Mouse (Mus musculus) cerebellum, postnatal 4 days (tissue): ENCODE measurements around the gene Nme7.
A peak's percentile ranks its signal among the peaks of the same experiment; 100 is the strongest.

Source experiments
- DNase-seq, 2 experiments: peaks; one replicate each; pipeline ENCODE4 v3.0.0; 2022; ENCODE audit warnings: low spot score in 2 of 2, mixed read lengths in 1 of 2

Gene Nme7

DNA sequence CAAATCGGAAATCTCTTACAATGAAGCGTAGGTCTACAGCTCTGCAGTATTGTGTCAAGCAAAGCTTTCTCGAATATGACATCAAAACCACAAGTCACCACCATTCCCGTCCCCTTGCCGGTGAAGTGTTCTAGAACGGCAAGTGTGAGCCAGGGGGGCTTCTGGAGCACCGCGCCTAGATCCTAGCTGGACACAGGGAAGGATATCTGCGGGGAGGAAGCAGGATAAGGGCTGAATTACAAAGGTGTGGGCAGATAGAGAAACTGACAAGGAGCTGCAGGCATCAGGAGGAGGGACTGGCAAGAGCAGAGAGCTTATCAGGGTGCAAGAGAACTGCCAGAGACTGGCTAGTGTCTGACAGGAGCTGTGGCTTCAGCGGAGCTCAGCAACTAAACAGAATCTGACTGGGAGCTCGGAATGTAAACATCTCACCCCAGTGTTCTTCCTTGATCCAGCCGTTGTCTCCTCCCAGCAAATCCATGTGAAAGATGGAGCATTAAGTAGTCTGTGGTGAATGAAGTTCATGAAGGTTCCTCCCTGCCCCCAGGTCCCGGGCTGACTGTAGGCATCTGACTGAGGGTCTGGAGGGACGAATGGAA, 15.7 kb downstream of the Nme7 start:
- DNase-seq, result no peak

GRCm38 (mm10) chr1:164320731-164321130, 16.8 kb downstream of the Nme7 start:
- no peak for DNase-seq

DNA sequence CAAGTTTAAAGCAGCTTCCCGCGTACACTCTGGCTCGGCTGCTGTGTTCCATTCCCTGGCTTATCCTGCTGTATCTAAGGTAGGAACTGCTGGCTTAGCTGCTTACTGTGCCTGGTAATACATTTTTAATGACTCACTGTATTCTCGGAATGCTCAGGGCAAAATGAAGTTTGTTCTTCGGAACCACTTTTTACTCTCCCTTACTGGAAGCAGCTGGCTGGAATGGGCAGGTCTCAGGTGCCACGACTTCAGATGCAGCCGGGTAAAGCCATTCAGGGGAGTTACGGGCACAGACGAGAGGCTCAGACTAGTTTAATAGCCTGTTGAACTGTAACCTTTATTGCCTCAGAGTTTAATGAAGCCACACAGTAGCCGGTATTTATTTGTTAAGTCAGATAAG, 17.5 kb downstream of the Nme7 start:
- no peak for DNase-seq

DNA sequence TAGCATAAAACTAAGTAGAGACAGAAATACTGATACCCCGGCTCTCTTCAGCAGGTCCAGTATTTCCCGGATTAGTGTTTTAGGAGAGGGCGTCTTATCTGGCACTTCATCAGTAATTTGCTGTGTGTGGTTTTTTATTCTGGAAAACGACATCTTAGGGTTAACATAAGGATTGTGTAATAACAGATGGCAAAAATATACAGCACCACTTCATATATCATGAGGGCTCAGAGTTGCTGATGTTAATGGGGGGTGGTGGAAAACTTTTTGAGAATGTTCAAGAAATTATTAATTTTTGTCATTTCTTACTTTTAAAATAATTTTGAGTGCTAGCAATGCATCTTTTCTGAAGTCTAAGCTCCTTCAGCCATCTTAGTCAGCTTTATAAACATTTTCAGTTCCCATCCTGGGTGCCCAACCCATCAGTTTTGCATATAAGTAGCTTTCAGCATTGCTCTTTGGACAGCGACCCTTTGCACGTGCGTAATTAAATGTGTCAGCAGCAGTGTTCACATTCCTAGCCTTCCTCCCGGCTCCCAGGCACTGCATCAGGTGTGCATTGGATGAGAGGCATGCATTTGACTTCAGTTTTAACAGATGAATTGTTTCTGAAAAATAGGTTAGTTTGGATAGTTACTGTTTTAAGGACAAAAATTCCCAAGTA, 19.2 kb downstream of the Nme7 start:
- no peak for DNase-seq

- no peak for DNase-seq
These were observed 20.3 kb downstream of the Nme7 start for GRCm38 (mm10) chr1:164324221-164324620.

GRCm38 (mm10) chr1:164324878-164325277, 21.0 kb downstream of the Nme7 start:
- no peak for DNase-seq

DNA sequence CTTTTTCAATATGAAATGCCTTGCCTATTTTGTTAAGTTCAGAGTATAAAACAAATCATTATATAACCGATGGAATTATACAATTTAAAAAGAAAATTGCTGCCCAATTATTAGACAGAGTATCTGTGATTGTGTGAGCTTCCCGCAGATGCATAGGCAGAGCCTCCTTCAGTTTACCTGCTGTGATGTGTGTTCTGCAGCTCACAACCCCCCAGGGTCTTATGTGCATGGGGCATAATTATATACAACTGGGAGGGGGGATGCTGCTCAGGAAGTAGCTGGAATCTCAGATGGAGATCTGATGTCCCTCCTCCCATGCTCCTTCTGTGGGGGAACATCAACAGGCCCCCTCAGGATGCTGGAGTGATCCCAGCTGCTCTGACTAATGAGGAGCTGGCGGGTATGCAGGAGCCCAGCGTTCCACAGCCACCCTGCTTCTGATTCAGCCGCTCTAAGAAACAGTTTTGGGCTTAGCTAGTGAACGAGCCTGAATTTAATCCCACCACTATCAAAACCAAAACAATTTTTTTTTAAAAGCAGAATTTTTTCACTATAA, 22.8 kb downstream of the Nme7 start:
- no peak for DNase-seq

DNA sequence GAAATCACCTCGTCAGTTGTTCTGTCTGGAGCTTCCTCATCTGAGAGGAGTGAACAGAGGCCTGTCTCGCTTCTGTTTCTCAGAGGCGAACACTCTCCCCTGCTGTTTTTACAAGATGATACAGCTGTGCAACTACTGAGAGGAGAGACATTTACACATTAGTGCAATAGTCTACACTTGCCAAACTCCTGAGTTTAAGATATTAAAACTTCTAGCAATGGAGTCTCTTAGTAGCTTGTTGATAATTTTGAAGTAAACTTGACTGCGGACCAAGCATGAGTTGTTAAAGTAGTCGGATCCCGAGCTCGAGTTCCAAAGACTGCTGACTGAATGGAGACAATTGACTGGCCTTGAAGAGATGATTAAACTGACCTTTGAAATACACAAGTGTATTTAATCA, 23.8 kb downstream of the Nme7 start:
- no peak for DNase-seq

GRCm38 (mm10) chr1:164332559-164332958, 28.6 kb downstream of the Nme7 start:
- no peak for DNase-seq

DNA sequence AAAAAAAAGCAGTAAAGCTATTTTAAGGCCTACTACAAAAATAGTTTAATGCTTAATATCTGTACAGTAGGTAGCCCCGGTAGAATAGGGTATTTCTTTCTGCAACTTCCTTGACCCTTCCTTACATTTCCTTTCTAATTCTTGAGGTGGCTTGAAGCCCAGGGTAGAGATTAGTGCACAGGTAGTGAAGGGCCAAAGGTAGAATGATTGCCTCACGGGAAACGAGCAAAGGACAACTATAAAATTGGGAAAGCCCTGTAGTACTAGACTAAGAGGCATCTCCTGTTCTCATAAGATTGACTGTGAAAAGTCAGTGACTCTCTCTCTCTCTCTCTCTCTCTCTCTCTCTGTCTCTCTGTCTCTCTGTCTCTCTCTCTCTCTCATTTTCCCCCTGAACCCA, 31.5 kb downstream of the Nme7 start:
- no peak for DNase-seq

- no peak for DNase-seq
These were observed 31.9 kb downstream of the Nme7 start for GRCm38 (mm10) chr1:164335846-164336245.

- no peak for DNase-seq
These were observed 38.2 kb downstream of the Nme7 start for GRCm38 (mm10) chr1:164342161-164342560.

DNA sequence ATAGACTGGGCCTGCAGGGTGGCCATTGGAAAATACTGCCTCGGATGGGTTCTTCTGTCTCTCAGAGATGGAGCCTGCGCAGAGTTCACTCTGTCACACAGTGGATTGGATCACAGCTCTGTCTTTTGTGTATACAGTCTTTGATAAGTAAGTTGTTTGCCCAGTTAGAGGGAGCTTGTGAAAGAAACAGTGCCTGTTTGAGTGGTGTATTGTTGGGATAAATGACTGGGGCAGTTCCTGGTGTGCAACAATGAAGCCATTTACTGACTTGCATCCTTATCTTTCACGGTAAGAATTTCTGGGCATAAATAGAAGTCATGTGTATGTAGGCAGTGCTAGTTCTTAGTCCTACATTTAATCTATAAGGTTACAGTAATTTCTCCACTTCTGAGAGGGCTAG, 49.5 kb downstream of the Nme7 start:
- no peak for DNase-seq

GRCm38 (mm10) chr1:164357995-164358394, 54.1 kb downstream of the Nme7 start:
- DNase-seq, result no peak

DNA sequence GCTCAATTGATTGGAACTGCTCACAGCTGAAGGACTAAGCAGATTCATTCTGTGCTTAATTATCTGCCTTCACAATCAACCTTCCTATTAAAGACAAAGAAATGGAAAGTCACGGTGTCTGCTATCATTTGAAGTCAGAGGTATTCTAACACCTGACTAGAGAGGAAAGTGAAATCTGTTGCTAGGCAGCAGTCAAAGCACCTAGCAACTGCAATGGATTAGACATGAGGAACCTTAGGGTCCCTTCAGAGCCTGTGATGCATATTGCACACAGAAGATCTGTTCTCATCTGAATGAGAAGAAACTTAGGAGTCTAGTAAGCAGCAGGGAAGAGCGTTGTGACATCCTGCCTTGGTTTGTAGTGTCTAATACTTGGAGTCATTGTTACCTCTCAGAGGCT, 58.1 kb downstream of the Nme7 start:
- no peak for DNase-seq

DNA sequence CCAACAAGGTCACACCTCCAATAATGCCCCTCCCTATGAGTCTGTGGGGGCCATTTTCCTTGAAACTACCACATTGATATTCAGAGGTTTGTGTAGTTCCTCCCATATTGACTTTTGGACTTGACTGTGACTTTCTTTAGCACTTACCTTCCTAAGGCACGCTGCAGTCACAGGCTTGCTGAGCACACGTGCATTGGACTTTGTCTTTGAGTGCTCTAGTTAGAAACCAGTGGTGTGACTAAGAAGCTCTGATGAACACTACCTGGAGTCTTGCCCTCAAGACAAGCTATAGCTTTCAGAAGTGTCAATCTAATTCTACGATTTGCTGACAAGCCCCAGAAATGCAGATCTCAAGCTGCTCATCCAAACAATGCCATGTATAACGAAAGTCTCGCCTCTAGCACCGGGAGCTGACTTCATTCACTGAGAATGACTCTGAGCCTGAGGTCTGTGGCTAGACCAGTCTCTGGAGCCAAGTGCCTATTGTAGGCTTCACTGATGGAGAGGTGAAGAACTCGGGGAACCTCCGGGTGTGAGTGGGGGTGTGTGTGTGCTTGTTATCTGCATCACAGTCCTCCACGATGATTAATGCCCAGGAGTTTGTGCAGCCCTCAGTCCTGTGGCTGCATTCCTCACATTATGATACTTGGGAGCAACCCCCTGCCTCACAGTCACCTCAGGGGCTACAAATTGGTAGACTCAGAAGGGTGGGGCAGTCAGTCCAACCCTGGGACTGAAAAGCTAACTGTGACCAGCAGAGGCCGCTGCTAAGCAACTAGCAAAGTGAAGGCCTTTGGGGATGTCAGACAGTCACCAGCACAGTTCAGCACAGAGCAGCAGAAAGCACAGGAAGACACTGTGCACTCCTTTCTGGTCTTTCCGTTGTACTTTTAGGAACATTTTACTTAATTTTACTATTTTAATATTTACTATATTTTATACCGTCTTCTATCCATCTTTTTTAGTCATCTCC, 62.5 kb downstream of the Nme7 start:
- DNase-seq, result peak; percentile 43 to 66

- DNase-seq, result no peak
These were observed 64.2 kb downstream of the Nme7 start for GRCm38 (mm10) chr1:164368152-164368551.

- no peak for DNase-seq
These were observed 65.9 kb downstream of the Nme7 start for GRCm38 (mm10) chr1:164369781-164370180.

DNA sequence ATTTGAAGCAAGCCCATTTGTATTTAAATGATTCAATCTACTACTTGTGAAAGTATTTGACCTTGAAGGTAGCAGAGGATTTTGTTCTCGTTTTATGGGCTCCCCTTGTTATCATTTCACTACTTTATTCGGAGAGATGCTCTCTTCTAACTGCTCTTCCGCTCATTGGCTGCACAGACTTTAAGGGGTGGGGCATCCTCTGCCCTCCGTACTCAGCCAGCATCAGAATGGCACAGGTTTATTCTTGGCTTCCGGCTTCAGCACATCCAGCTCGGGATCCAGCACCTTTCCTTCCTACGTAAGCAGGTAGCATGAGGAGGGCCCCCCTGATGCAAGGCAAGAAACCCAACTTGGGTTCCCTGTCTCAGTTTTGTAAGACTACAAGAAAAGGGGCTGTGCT, 69.1 kb downstream of the Nme7 start:
- no peak for DNase-seq

DNA sequence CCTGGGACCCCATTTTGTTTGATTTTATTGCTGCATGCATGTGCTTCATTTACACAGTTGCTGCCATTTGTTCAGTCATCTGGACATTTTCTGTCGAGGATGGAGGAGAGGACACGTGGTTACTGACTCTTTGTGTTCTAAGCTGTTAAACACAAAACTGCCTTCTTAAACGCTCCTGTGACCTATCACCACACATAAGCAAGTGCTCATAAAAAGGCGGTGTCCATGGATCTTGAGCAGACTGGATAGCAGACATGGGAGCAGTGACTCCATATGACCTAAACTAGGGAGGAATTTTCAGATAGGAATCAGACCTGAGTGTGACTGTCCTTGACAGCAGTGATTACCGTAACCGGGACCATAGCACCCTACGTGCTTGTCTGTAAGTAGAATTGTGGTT, 70.1 kb downstream of the Nme7 start:
- DNase-seq, result no peak

- no peak for DNase-seq
These were observed 71.7 kb downstream of the Nme7 start for GRCm38 (mm10) chr1:164375626-164376025.

DNA sequence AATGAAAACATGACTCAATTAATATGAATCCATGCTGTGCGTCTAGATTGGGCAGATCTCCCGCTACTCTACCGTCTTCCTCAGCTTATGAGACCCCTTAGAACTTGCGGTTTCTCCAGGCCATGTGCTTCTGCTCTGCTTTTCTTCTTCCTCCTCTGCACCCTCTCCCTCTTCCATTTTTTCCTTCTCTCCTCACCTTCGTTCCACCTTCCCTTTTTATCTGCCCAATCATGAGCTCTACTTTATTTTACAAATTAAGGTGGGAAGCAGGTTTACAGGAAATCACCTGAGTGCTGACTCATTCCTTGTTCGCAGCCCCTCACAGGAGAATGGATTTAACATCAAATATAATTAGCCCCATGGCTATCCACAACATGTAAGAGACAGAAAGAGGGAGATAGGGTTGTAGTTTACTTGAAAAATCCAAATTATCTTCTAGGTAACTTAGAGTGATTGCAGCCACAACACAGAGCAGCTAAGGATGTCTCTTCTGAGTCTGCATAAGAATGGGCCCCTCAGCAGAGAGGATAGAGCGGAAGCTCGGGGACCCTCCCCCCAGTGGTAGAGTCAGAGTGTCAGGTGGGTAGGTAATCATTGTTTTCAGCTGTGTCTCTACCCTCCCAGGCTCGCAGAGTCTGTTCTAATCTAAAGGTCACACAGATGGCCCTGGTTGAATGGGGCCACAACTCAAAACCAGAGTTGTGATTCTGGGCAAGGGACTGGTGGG, 73.0 kb downstream of the Nme7 start:
- no peak for DNase-seq
